Comparison of ENCODE assay signal across 16 mouse cellular contexts in genomic region chr11:60321438-60321837, GRCm38 (mm10). TPM values are rescaled to one million over a fixed set of nuclear protein-coding genes. Genes with fewer than 3 reads are reported as not detected.
DNase-seq lines count a peak whose midpoint lies in the region; ATAC-seq and TF ChIP-seq lines count a peak whose summit lies in the region.
"Had no signal": no experiment of that assay in that cellular context is flagged by ENCODE, and none has a peak within 500 bp of the region (broad histone marks: within the 10 kb centered on the region; RNA-seq: fewer than 3 reads in every experiment).

No protein-coding gene starts in this region.

- H3K27me3 ChIP-seq in heart, embryonic 14.5 days (ENCODE audit: control insufficient read depth, insufficient read depth, low read length) = no peaks in the 10 kb centered on the region
- no peaks in the 10 kb centered on the region for H3K27me3 ChIP-seq in liver, adult 2 months (ENCODE audit: control insufficient read depth, insufficient read depth, low read length)
- no peaks in the 10 kb centered on the region for H3K27me3 ChIP-seq in intestine, embryonic 15.5 days (replicated peaks)

- H3K4me3 ChIP-seq in heart, embryonic 14.5 days (ENCODE audit: control insufficient read depth in 1 of 2, insufficient read depth in 1 of 2, low read depth in 1 of 2, low read length in 2 of 2) = no peak overlapping the region
- H3K4me3 ChIP-seq in liver, adult 2 months (ENCODE audit: insufficient read depth, low read depth, low read length) = no peak overlapping the region
- no peak overlapping the region for H3K4me3 ChIP-seq in intestine, embryonic 15.5 days (replicated peaks)
- H3K4me3 ChIP-seq: erythroblast, embryonic 14.5 days had no signal

- peak overlapping the region in 1 of 2 experiments; percentile 62; a peak in 1 of 4 replicates for H3K27ac ChIP-seq in heart, embryonic 14.5 days (replicated peaks in 1 of 2; ENCODE audit: control insufficient read depth in 1 of 2, insufficient read depth in 1 of 2, low read depth in 2 of 2, low read length in 2 of 2)
- no peak overlapping the region for H3K27ac ChIP-seq in liver, adult 2 months (replicated peaks; ENCODE audit: insufficient read depth, low read depth, low read length)
- H3K27ac ChIP-seq in intestine, embryonic 15.5 days = peak overlapping the region; percentile 71

- 41% methylated on average over 2 of the region's 2 CpGs for WGBS in heart, embryonic 14.5 days
- 55% methylated on average over 2 of the region's 2 CpGs for WGBS in liver, adult 2 months
- 47% methylated on average over 2 of the region's 2 CpGs for WGBS in intestine, embryonic 15.5 days

- no peak for TF ChIP-seq POLR2A in liver, adult 2 months (IDR thresholded peaks at IDR 0.05; ENCODE audit: extremely low read depth, insufficient read depth, low read length)

- H3K4me1 ChIP-seq in heart, embryonic 14.5 days (ENCODE audit: control insufficient read depth in 2 of 2, insufficient read depth in 2 of 2, low read length in 2 of 2) = peaks cover 8 to 41% of the 10 kb centered on the region in 2 experiments
- H3K4me1 ChIP-seq in liver, adult 2 months (ENCODE audit: control insufficient read depth, insufficient read depth, low read length) = peaks cover 10% of the 10 kb centered on the region
- peaks cover 38% of the 10 kb centered on the region for H3K4me1 ChIP-seq in intestine, embryonic 15.5 days (replicated peaks)

- no peak for DNase-seq in heart, adult 8-10 months (ENCODE audit: low spot score)
- peak; percentile 56 for DNase-seq in liver, adult 2 months (ENCODE audit: extremely low read depth, low read depth, low spot score)
- DNase-seq in liver = no peak
- peak; percentile 72 for DNase-seq in kidney, postnatal 14 days
- DNase-seq in left cerebral cortex, adult 9 months (ENCODE audit: low spot score in 2 of 2) = no peak
- DNase-seq in right cerebral cortex, postnatal 10 days (ENCODE audit: low spot score in 2 of 2) = no peak
- DNase-seq: B cell, adult 2 months; cerebellum, adult 11-12 months; embryo, embryonic 11 days; heart, postnatal 4 days; layer of hippocampus, adult 9-11 months; retina, postnatal 1 day had no signal

- H3K4me2 ChIP-seq in heart, embryonic 14.5 days (ENCODE audit: low read length) = no peak overlapping the region
- H3K4me2 ChIP-seq in intestine, embryonic 15.5 days (replicated peaks) = no peak overlapping the region

- ATAC-seq in heart, embryonic 14.5 days (ENCODE audit: insufficient number of reproducible peaks, insufficient read depth, low FRiP score, low read depth) = no peak
- ATAC-seq in intestine, embryonic 15.5 days = 0 out of 2 replicates have a peak, but pooled peaks have one; percentile 37

- no peaks in the 10 kb centered on the region for H3K9me3 ChIP-seq in heart, embryonic 14.5 days (ENCODE audit: control insufficient read depth, low read length)
- no peaks in the 10 kb centered on the region for H3K9me3 ChIP-seq in intestine, embryonic 15.5 days
- H3K9me3 ChIP-seq: G1E had no signal

- no peak for TF ChIP-seq CTCF in liver, adult 2 months (IDR thresholded peaks at IDR 0.05; ENCODE audit: low read depth, low read length)

- no peaks in the 10 kb centered on the region for H3K36me3 ChIP-seq in heart, embryonic 14.5 days (ENCODE audit: control insufficient read depth, insufficient read depth, low read length)
- H3K36me3 ChIP-seq in liver, adult 2 months (ENCODE audit: control insufficient read depth, insufficient read depth, low read length) = no peaks in the 10 kb centered on the region
- no peaks in the 10 kb centered on the region for H3K36me3 ChIP-seq in intestine, embryonic 15.5 days

- H3K79me2 ChIP-seq in liver, adult 2 months (ENCODE audit: control insufficient read depth, insufficient read depth, low read length) = peaks cover 14% of the 10 kb centered on the region

- 0 out of 2 replicates have a peak overlapping the region, but pooled peaks have one; percentile 46 for H3K9ac ChIP-seq in heart, embryonic 14.5 days (ENCODE audit: low read length)
- H3K9ac ChIP-seq in liver, adult 2 months (ENCODE audit: low read depth, low read length) = no peak overlapping the region
- H3K9ac ChIP-seq in intestine, embryonic 15.5 days = no peak overlapping the region

RNA-seq across cellular contexts. Expression of gene Tom1l2, which starts 31.3 kb away (rescaled TPM):
- 22.5 and 25.7 TPM in 2 replicates for polyA plus RNA-seq in heart, embryonic 14.5 days (2014; fragmentation: Nextera tagmentation; extraction: Ambion mirVana)
- 100 to 1,000 TPM; 121 to 134 (median 127) TPM for total RNA-seq in heart, adult 8-10 months (2022)
- total RNA-seq in liver, adult 2 months (2014; rRNA removed) = 9.6 and 13.5 TPM in 2 replicates
- polyA plus RNA-seq in liver, adult 2 months (2012; rRNA removed) = 16.9 and 22.1 TPM in 2 replicates
- polyA plus RNA-seq in intestine, embryonic 15.5 days (2015; fragmentation: Nextera tagmentation; extraction: Ambion mirVana) = 22.3 and 27.1 TPM in 2 replicates

RNA-seq across cellular contexts. Expression of gene Drc3, which starts 31.7 kb away (rescaled TPM):
- 1.8 and 3.3 TPM in 2 replicates for polyA plus RNA-seq in heart, embryonic 14.5 days (2014; fragmentation: Nextera tagmentation; extraction: Ambion mirVana)
- 1 to 10 TPM; 2.3 to 3.4 (median 2.7) TPM for total RNA-seq in heart, adult 8-10 months (2022)
- total RNA-seq in liver, adult 2 months (2014; rRNA removed) = 0.46 and 0.74 TPM in 2 replicates
- 0.46 and 0.64 TPM in 2 replicates for polyA plus RNA-seq in liver, adult 2 months (2012; rRNA removed)
- 1.9 and 2.1 TPM in 2 replicates for polyA plus RNA-seq in intestine, embryonic 15.5 days (2015; fragmentation: Nextera tagmentation; extraction: Ambion mirVana)
- polyA plus RNA-seq: erythroblast, embryonic 14.5 days had no signal

Comparison
In these comparisons a context has a peak if more than half of its experiments do, and no peak if none do; other contexts are left out.
1. DNase-seq: peak in liver, adult 2 months (single experiment) and kidney, postnatal 14 days (single experiment); none in heart, adult 8-10 months (single experiment), liver (single experiment), left cerebral cortex, adult 9 months (0 of 2) and right cerebral cortex, postnatal 10 days (0 of 2).